Mouse (Mus musculus) urinary bladder, postnatal 10 days (tissue): ENCODE data around the gene Gm21764.
"Not testable (repeated sequence)": the region's sequence is repeated elsewhere in the genome, so short reads cannot be mapped to it uniquely, and the experiment has no call there.

Experiments
- DNase-seq: peaks from one replicate; pipeline ENCODE4 v3.0.0; 2022; ENCODE audit warnings: low spot score

The Gm21764 gene

DNA sequence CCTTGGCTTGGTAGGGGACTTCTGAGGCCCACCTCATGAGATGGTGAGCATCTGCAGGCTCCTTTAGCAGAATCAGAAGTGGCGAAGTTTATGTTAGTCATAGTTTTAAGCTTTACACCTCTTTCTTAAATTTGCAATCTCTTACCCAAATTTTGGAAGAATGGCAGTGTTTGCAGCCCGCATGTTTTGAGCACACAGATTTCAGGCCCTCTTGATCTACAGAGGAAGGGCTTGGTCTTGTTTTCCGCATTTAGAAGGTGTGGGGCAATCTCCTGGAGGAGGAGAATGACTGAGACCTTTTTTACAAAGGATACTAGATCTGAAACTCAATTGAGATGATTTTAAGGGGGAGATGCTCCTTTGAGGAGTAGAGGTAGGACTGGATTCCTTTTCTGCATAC, at the start of gene Gm21764:
Gene Gm21764, minus strand, starts transcription at position 101 of the 400 bp plus-strand sequence.
- not testable (repeated sequence) for DNase-seq

DNA sequence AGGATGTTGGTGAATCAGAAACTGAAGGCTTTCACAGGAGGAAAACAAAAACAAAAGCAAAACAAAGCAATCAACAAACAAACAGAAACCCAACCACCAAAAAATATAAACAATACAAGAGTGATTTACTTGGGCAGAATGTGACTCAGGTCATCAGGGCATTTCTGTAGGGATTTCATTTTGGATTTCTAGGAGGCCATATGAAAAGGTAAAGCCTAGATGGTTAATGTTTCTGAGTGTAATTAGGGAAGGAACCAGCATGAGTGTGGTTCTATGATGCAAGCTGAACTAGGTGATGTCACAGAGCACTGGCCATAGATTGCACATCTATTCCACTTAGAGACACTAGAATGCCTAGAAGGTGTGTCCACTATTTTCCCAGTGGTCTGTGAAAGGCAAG, 27.2 kb upstream of the Gm21764 start, which contains the start of gene Ssty1:
Gene Ssty1, plus strand, starts transcription at position 301 of the 400 bp plus-strand sequence.
- DNase-seq = not testable (repeated sequence)
